Mouse (Mus musculus): ENCODE results near the gene Rhox3c.
"Not testable (repeated sequence)": the region's sequence is repeated elsewhere in the genome, so short reads cannot be mapped to it uniquely, and the experiment has no call there.

The Rhox3c gene

GRCm38 (mm10) chrX:37458285-37458684, at the start of gene Rhox3c:
Rhox3c (plus strand) TSS chrX:37458585.
- not testable (repeated sequence) for DNase-seq

- not testable (repeated sequence) for DNase-seq
These were observed 46.6 kb upstream of the Rhox3c start, which contains the start of gene Rhox2b for GRCm38 (mm10) chrX:37411767-37412166. Rhox2b (plus strand) TSS chrX:37412067.

GRCm38 (mm10) chrX:37432194-37432593, 26.2 kb upstream of the Rhox3c start, which contains the start of gene Rhox4b:
Rhox4b (plus strand) TSS chrX:37432494.
- DNase-seq, result not testable (repeated sequence)

GRCm38 (mm10) chrX:37453380-37453779, 5.0 kb upstream of the Rhox3c start, which contains the start of gene Rhox2c:
Rhox2c (plus strand) TSS chrX:37453680.
- DNase-seq, result not testable (repeated sequence)

DNA sequence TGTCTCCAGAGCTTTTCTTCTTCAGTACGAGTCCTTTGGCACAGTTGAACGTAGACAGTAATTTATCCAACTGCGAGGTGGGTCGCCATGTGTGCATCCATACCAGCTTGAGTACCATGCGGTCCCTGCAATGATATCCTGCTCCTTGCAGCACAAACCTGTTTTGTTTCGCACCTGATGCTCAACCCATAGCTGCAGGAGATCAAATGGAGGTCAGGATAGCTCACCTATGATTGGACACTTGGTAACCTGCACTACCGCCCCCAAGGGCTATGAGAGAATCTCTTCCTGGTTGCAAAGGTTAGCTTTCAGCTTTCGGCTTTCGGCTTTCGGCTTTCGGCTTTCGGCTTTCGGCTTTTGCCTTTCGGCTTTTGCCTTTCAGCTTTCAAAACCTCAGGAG, 21.7 kb downstream of the Rhox3c start, which contains the start of gene Rhox4c:
Rhox4c (plus strand) TSS at position 301 of the 400 bp plus-strand sequence.
- not testable (repeated sequence) for DNase-seq

DNA sequence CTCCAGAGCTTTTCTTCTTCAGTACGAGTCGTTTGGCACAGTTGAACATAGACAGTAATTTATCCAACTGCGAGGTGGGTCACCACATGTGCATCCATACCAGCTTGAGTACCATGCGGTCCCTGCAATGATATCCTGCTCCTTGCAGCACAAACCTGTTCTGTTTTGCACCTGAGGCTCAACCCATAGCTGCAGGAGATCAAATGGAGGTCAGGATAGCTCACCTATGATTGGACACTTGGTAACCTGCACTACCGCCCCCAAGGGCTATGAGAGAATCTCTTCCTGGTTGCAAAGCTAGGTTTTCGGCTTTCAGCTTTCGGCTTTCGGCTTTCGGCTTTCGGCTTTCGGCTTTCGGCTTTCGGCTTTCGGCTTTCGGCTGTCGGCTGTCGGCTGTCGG, 55.7 kb downstream of the Rhox3c start, which contains the start of gene Rhox4d:
Rhox4d (plus strand) TSS at position 301 of the 400 bp plus-strand sequence.
- not testable (repeated sequence) for DNase-seq

Data from cerebellum, adult 11 months (tissue).